Mouse (Mus musculus) MEL (cell line): ENCODE measurements at regions not wholly inside any gene's neighbourhood (a gene's known extent, or its start where the extent isn't known, plus 50 kb on each side); places are given as distances from the start of the nearest gene placed in this dataset.

Experiments used
- DNase-seq: peaks from one replicate; pipeline ENCODE4 v3.0.0; 2011; ENCODE audit warnings: low read depth, low spot score
- H3K27ac ChIP-seq: 2 replicates; pipeline ENCODE4 v1.5.1; 2012; ENCODE audit warnings: low read depth, mild to moderate bottlenecking, control low read depth, low read length, moderate library complexity; ENCODE audit not compliant: control insufficient read depth
- H3K27me3 ChIP-seq, 2 experiments: fragments of 150-350 bp in 1 of 2; sonication (generic) in 1 of 2; 2 replicates each; pipeline ENCODE4 v1.6.1; 2012; ENCODE audit warnings: low read length in 2 of 2, mild to moderate bottlenecking in 2 of 2, improper control_type of control experiment in 1 of 2, moderate library complexity in 1 of 2; ENCODE audit not compliant: insufficient read depth in 2 of 2, control insufficient read depth in 1 of 2
- H3K36me3 ChIP-seq, 2 experiments: 2 replicates each; pipeline ENCODE4 v1.6.1; 2012 to 2014; ENCODE audit warnings: low read length in 2 of 2, improper control_type of control experiment in 1 of 2, inconsistent platforms in 1 of 2, mild to moderate bottlenecking in 1 of 2; ENCODE audit not compliant: insufficient read depth in 2 of 2, control insufficient read depth in 1 of 2
- H3K4me1 ChIP-seq, 2 experiments: fragments of 150-350 bp in 1 of 2; sonication (generic) in 1 of 2; 2 replicates each; pipeline ENCODE4 v1.6.1; 2012; ENCODE audit warnings: low read length in 2 of 2, improper control_type of control experiment in 1 of 2, mild to moderate bottlenecking in 1 of 2; ENCODE audit not compliant: insufficient read depth in 2 of 2, control insufficient read depth in 1 of 2
- H3K4me3 ChIP-seq, 2 experiments: fragments of 150-350 bp in 1 of 2; sonication (generic) in 1 of 2; 2 replicates each; pipeline ENCODE4 v1.5.1; 2012; ENCODE audit warnings: low read depth in 2 of 2, low read length in 2 of 2, mild to moderate bottlenecking in 2 of 2, moderate library complexity in 2 of 2, control low read depth in 1 of 2, improper control_type of control experiment in 1 of 2; ENCODE audit not compliant: control insufficient read depth in 1 of 2, insufficient read depth in 1 of 2
- H3K79me2 ChIP-seq: 2 replicates; pipeline ENCODE4 v1.6.1; 2012; ENCODE audit warnings: mild to moderate bottlenecking, low read length, moderate library complexity; ENCODE audit not compliant: control insufficient read depth, poor library complexity, insufficient read depth
- H3K9ac ChIP-seq: 2 replicates; pipeline ENCODE4 v1.6.1; 2012; ENCODE audit warnings: low read depth, mild to moderate bottlenecking, control low read depth, low read length, moderate library complexity; ENCODE audit not compliant: control insufficient read depth, poor library complexity, severe bottlenecking
- H3K9me3 ChIP-seq: fragments of 150-350 bp; sonication (generic); replicated peaks from 2 replicates; pipeline ENCODE4 v1.6.1; 2012; ENCODE audit warnings: mild to moderate bottlenecking, low read length, improper control_type of control experiment, moderate library complexity; ENCODE audit not compliant: insufficient read depth
- CHD1 ChIP-seq: IDR thresholded peaks from 2 replicates; pipeline ENCODE4 v1.6.1; 2012; ENCODE audit warnings: low read depth, mild to moderate bottlenecking, inconsistent platforms, low read length, improper control_type of control experiment
- E2F4 ChIP-seq: IDR thresholded peaks from 2 replicates; pipeline ENCODE4 v1.6.1; 2011; ENCODE audit warnings: low read depth, low read length, improper control_type of control experiment, borderline replicate concordance
- ELF1 ChIP-seq: IDR thresholded peaks from 2 replicates; pipeline ENCODE4 v1.6.1; 2014; ENCODE audit warnings: low read depth, mild to moderate bottlenecking, inconsistent platforms, low read length, improper control_type of control experiment, moderate library complexity
- GABPA ChIP-seq: IDR thresholded peaks from 2 replicates; pipeline ENCODE4 v1.6.1; 2012; ENCODE audit warnings: low read depth, mild to moderate bottlenecking, inconsistent platforms, low read length, improper control_type of control experiment, moderate library complexity
- GATA1 ChIP-seq: IDR thresholded peaks from 2 replicates; pipeline ENCODE4 v1.6.1; 2011; ENCODE audit warnings: low read depth, low read length, improper control_type of control experiment
- HCFC1 ChIP-seq: IDR thresholded peaks from 2 replicates; pipeline ENCODE4 v1.6.1; 2012; ENCODE audit warnings: low read depth, mild to moderate bottlenecking, inconsistent platforms, low read length, improper control_type of control experiment, moderate library complexity
- JUND ChIP-seq: IDR thresholded peaks from 2 replicates; pipeline ENCODE4 v1.6.1; 2011; ENCODE audit warnings: low read depth, mild to moderate bottlenecking, improper control_type of control experiment, low read length
- KAT2A ChIP-seq: conservative IDR thresholded peaks from 2 replicates; pipeline ENCODE4 v1.6.1; 2012; ENCODE audit warnings: low read depth, low read length, improper control_type of control experiment, inconsistent platforms
- MAFK ChIP-seq: IDR thresholded peaks from 2 replicates; pipeline ENCODE4 v1.6.1; 2011; ENCODE audit warnings: low read depth, mild to moderate bottlenecking, low read length, improper control_type of control experiment, borderline replicate concordance
- MAZ ChIP-seq: IDR thresholded peaks from 2 replicates; pipeline ENCODE4 v1.6.1; 2012; ENCODE audit warnings: low read depth, mild to moderate bottlenecking, inconsistent platforms, low read length, improper control_type of control experiment
- MXI1 ChIP-seq: IDR thresholded peaks from 2 replicates; pipeline ENCODE4 v1.6.1; 2011; ENCODE audit warnings: mild to moderate bottlenecking, low read depth, low read length, improper control_type of control experiment
- MYC ChIP-seq: IDR thresholded peaks from 2 replicates; pipeline ENCODE4 v1.6.1; 2011; ENCODE audit warnings: low read depth, mild to moderate bottlenecking, low read length, improper control_type of control experiment, moderate library complexity
- NELFE ChIP-seq: IDR thresholded peaks from 2 replicates; pipeline ENCODE4 v1.6.1; 2011; ENCODE audit warnings: low read depth, low read length, improper control_type of control experiment
- NRF1 ChIP-seq: IDR thresholded peaks from 2 replicates; pipeline ENCODE4 v1.6.1; 2014; ENCODE audit warnings: low read depth, mild to moderate bottlenecking, inconsistent platforms, low read length, improper control_type of control experiment, moderate library complexity; ENCODE audit not compliant: poor library complexity, insufficient read depth, severe bottlenecking
- POLR2A ChIP-seq, 2 experiments: IDR thresholded peaks; 2 replicates each; pipeline ENCODE4 v1.6.1; 2011 to 2012; ENCODE audit warnings: low read length in 2 of 2, mild to moderate bottlenecking in 2 of 2, control low read depth in 1 of 2, improper control_type of control experiment in 1 of 2, low read depth in 1 of 2, moderate library complexity in 1 of 2; ENCODE audit not compliant: control insufficient read depth in 1 of 2, insufficient read depth in 1 of 2, poor library complexity in 1 of 2
- POLR2AphosphoS2 ChIP-seq: IDR thresholded peaks from 2 replicates; pipeline ENCODE4 v1.6.1; 2011; ENCODE audit warnings: low read length, improper control_type of control experiment
- SMC3 ChIP-seq: IDR thresholded peaks from 2 replicates; pipeline ENCODE4 v1.6.1; 2011; ENCODE audit warnings: low read depth, low read length, improper control_type of control experiment
- TAL1 ChIP-seq: IDR thresholded peaks from 2 replicates; pipeline ENCODE4 v1.6.1; 2012; ENCODE audit warnings: mild to moderate bottlenecking, inconsistent platforms, low read length, moderate library complexity, mixed read lengths
- TCF12 ChIP-seq: IDR thresholded peaks from 2 replicates; pipeline ENCODE4 v1.6.1; 2014; ENCODE audit warnings: low read depth, mild to moderate bottlenecking, inconsistent platforms, low read length, improper control_type of control experiment, moderate library complexity
- USF1 ChIP-seq: IDR thresholded peaks from 2 replicates; pipeline ENCODE4 v1.6.1; 2014; ENCODE audit warnings: low read depth, mild to moderate bottlenecking, inconsistent platforms, low read length, improper control_type of control experiment, moderate library complexity
- ZC3H11A ChIP-seq: IDR thresholded peaks from 2 replicates; pipeline ENCODE4 v1.6.1; 2012; ENCODE audit warnings: low read depth, mild to moderate bottlenecking, inconsistent platforms, low read length, improper control_type of control experiment
- ZMIZ1 ChIP-seq: IDR thresholded peaks from 2 replicates; pipeline ENCODE4 v1.6.1; 2012; ENCODE audit warnings: low read depth, mild to moderate bottlenecking, inconsistent platforms, low read length, improper control_type of control experiment, moderate library complexity

DNA sequence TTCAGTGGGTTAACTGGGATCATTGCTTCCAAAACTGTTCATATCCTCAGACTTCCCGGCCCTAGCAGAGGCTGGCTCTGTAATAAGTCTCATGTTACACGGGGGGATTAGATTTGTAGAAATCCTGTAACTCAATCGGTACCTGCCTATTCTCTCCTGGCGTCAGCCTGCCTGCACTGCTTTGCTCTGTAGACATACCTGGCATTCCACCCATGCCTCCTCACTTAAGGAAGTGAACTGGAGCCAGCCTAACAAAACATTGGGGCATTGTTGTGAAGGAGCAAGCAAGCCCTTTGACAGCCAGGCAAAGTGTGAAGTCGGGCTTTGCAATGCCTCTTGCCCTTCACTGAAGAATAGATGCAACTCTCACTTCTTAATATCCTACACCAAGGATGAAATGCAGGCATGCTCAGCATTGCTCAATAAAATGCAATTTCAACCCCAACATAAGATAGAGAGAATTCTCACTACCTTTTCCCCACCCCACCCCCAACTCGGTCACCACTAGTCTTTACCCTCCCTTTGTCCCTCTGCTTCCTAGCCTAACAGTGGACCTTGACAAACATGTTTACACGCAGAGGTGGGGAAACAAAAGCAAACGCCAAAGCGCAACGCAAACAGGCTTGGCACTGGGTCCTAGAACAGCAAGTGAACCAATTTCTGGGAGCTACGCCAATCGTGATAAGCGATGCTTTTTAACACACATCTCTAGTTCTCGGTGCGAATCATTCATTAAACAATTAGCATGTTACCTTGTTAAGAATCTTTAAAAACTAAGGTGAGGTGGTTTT lies 133.9 kb upstream of the Isl1 start:
- Histone ChIP-seq H3K9me3 (no peaks in the 10 kb centered on the region), H3K4me3 (no peak overlapping the region; a peak in 1 of 4 replicates), H3K36me3 (no peaks in the 10 kb centered on the region), H3K27me3 (no peaks in the 10 kb centered on the region), H3K79me2 (no peaks in the 10 kb centered on the region), H3K9ac (no peak overlapping the region), H3K4me1 (no peaks in the 10 kb centered on the region), H3K27ac (no peak overlapping the region)
- TF ChIP-seq USF1 = no peak
- no peak for TF ChIP-seq NELFE
- DNase-seq = peak; percentile 7

DNA sequence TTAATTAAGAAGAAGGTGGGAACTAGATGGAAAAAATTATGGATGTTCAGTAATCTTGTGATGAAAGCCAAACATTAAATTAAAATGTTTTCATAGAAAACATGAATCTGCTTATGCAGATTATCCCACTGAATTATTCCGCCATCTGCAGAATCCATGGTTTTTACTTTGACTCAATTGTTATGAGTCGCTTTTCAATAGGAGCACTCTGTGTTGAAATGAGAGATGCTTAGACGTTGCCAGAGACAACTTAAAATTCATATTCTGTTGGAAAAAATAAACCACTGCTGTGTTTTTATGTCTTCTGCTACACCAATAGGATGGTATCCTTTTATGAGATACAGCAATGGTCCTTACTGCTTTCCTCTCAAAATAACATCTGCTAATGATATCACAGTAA lies 108.3 kb upstream of the Isl1 start:
- Histone ChIP-seq H3K9ac (no peak overlapping the region), H3K79me2 (no peaks in the 10 kb centered on the region), H3K27me3 (no peaks in the 10 kb centered on the region), H3K4me1 (no peaks in the 10 kb centered on the region), H3K9me3 (no peaks in the 10 kb centered on the region), H3K36me3 (no peaks in the 10 kb centered on the region), H3K27ac (no peak overlapping the region), H3K4me3 (no peak overlapping the region)
- TF ChIP-seq JUND (no peak), E2F4 (no peak), NELFE (no peak), KAT2A (no peak), MYC (no peak), USF1 (no peak), POLR2AphosphoS2 (no peak), NRF1 (no peak), MXI1 (no peak), TAL1 (no peak), GABPA (no peak), GATA1 (no peak)
- no peak for DNase-seq

DNA sequence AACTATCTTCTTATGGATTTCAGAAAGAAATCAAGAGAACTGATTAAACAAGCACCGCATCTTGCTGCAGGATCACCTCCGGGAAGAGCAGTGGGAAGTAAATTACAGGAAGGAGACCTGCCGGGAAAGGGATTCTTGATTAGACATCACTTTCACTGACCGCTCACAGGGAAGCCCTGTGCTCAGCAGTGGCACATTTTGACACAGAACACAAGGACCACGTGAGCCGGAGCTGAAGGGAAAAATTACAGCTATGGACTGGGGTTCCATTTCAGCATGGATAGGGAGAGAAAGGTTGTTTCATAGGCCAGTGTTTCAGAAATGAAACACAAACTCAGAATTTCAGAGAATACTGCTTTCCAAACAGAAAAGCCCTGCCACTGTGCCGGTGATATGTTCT lies 105.0 kb upstream of the Isl1 start:
- TF ChIP-seq POLR2A (IDR thresholded peaks at IDR 0.05; ENCODE audit: control insufficient read depth in 1 of 2, insufficient read depth in 1 of 2, low read depth in 1 of 2, low read length in 2 of 2, poor library complexity in 1 of 2) = no peak
- no peak for TF ChIP-seq ELF1
- TF ChIP-seq TCF12 = no peak
- no peak for TF ChIP-seq HCFC1
- no peak for TF ChIP-seq CHD1
- no peak for TF ChIP-seq MAZ
- TF ChIP-seq MAFK = no peak
- TF ChIP-seq MXI1 = no peak
- TF ChIP-seq SMC3 = no peak
- TF ChIP-seq ZC3H11A = no peak
- no peak for TF ChIP-seq NRF1
- no peak for TF ChIP-seq ZMIZ1
- H3K9me3 ChIP-seq = no peaks in the 10 kb centered on the region
- no peak overlapping the region for H3K4me3 ChIP-seq
- H3K9ac ChIP-seq = no peak overlapping the region
- no peaks in the 10 kb centered on the region for H3K79me2 ChIP-seq
- H3K27ac ChIP-seq = no peak overlapping the region
- H3K27me3 ChIP-seq = no peaks in the 10 kb centered on the region
- H3K4me1 ChIP-seq = no peaks in the 10 kb centered on the region
- no peak for DNase-seq
- no peaks in the 10 kb centered on the region for H3K36me3 ChIP-seq
